Mouse (Mus musculus) midbrain, embryonic 16.5 days (tissue): Measurements from ENCODE around the gene Rassf2. TPM values are rescaled to one million over a fixed set of nuclear protein-coding genes. Genes with fewer than 3 reads are reported as not detected.

Experiments
- ATAC-seq: fragments of 200-750 bp; cut with Nextera tagmentation; 2 replicates; pipeline ENCODE4 v1.8.0; 2017; ENCODE audit warnings: moderate TSS enrichment
- H3K27ac ChIP-seq: fragments of 300-500 bp; sonication (generic); 2 replicates; pipeline ENCODE4 v1.5.1; 2014; ENCODE audit warnings: mild to moderate bottlenecking, low read length, mixed read lengths
- H3K27me3 ChIP-seq: fragments of 300-500 bp; sonication (generic); 2 replicates; pipeline ENCODE4 v1.6.1; 2014; ENCODE audit warnings: low read depth, low read length, mixed read lengths; ENCODE audit not compliant: control insufficient read depth, insufficient read depth
- H3K36me3 ChIP-seq: fragments of 300-500 bp; sonication (generic); 2 replicates; pipeline ENCODE4 v1.6.1; 2014; ENCODE audit warnings: mild to moderate bottlenecking, low read length, moderate library complexity, mixed read lengths; ENCODE audit not compliant: control insufficient read depth, insufficient read depth
- H3K4me1 ChIP-seq: fragments of 300-500 bp; sonication (generic); 2 replicates; pipeline ENCODE4 v1.6.1; 2014; ENCODE audit warnings: mild to moderate bottlenecking, low read length, mixed read lengths; ENCODE audit not compliant: control insufficient read depth, insufficient read depth
- H3K4me2 ChIP-seq: fragments of 300-500 bp; sonication (generic); 2 replicates; pipeline ENCODE4 v1.6.1; 2014; ENCODE audit warnings: mild to moderate bottlenecking, low read length, mixed read lengths
- H3K4me3 ChIP-seq: fragments of 300-500 bp; sonication (generic); 2 replicates; pipeline ENCODE4 v1.5.1; 2014; ENCODE audit warnings: low read depth, mild to moderate bottlenecking, low read length, moderate library complexity, mixed read lengths
- H3K9ac ChIP-seq: fragments of 300-500 bp; sonication (generic); 2 replicates; pipeline ENCODE4 v1.6.1; 2014; ENCODE audit warnings: low read depth, low read length, mixed read lengths
- H3K9me3 ChIP-seq: fragments of 300-500 bp; sonication (generic); replicated peaks from 2 replicates; pipeline ENCODE4 v1.6.1; 2014; ENCODE audit warnings: mild to moderate bottlenecking, low read length, mixed read lengths; ENCODE audit not compliant: control insufficient read depth, poor library complexity, severe bottlenecking
- WGBS: fragments of 180-500 bp; shearing (Covaris S2); extraction: QIAGEN DNeasy Blood & Tissue Kit; methylation state at CpG from one replicate; pipeline ENCODE4 v1.1.7; 2014; 5-methylcytosine and 5-hydroxymethylcytosine counted together
- polyA plus RNA-seq: library from polyadenylated mRNA; unstranded; fragments of >200 nt; fragmentation: Nextera tagmentation; extraction: Ambion mirVana; gene quantifications from 2 replicates; pipeline ENCODE4 v1.2.1, GENCODE M21; 2015

The Rassf2 gene
- polyA plus RNA-seq, 1 experiment from 2014 or later, result 28.9 TPM

DNA sequence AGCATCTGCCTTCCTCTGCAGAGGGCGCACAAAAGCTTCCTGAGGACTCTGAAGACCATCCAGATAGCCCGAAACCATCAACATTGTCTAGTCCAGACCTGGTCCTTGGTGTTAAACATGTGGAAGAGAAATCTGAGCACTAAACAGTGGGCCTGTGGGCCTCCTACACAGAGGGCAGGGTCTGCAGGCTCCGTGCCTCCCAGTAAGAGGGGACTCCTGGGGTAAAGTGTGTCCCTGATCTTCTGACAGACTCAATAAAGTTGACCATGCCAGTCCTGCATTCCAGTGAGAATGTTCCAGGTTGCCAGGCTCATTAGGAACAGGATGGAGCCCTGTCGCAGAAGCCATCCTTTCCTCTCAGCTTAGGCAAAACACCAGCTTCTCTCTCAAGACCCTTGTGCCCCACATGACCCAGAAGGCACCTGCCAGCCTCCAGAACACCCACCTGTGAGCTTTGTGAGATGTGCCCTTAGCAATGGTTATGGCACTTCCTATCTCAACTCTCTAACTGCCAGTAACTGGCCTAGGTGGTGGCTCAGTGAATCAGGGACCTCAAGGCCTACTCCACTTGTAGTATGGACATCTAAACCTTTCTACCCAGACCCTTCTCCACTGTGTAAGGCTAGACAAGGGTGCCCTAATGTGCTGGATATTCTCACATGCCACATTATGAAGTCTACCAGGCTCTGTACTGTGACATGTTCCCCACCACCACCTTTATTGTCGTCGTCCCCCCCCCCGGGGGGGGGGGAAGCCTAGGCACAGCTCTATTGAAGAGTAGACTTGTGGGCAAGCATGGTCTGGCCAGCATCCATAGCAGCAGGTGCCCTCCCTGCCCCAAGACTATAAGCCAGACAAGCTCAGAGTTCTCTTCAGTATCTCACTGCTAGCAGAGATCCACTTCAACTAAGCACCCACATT, 73.5 kb downstream of the Rassf2 start:
- H3K9ac ChIP-seq, result no peak overlapping the region
- no peak for ATAC-seq
- peaks cover 16% of the 10 kb centered on the region for H3K27me3 ChIP-seq
- WGBS, result 84% methylated on average over 7 of the region's 7 CpGs
- H3K4me1 ChIP-seq, result peaks cover 4% of the 10 kb centered on the region; the same call in 1 of the 2 replicates
- no peak overlapping the region for H3K4me2 ChIP-seq
- no peaks in the 10 kb centered on the region for H3K36me3 ChIP-seq
- H3K9me3 ChIP-seq, result no peaks in the 10 kb centered on the region
- H3K4me3 ChIP-seq, result no peak overlapping the region
- H3K27ac ChIP-seq, result no peak overlapping the region

DNA sequence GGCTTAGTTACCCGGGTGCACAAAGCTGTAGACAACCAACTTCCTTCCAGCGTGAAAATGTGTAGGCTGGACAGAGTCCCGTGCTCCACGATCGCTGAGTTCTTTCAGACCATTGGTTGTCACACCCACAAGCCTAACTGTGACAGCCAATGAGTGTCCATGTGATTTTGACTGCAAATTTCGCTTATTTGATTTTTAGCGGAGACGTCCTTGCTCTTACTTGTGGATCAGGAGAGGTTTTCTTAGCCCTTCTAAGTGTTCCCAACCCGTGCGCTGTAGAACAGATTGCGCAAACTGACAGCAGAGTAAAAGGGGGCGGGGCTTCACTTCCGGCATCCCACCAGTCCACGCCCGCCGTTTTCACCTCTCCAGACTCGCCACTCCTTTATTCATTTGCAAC, 74.8 kb downstream of the Rassf2 start:
- ATAC-seq, result peak; percentile 81
- Histone ChIP-seq H3K9ac (peak overlapping the region; percentile 8; the same call in 1 of the 2 replicates), H3K4me1 (peaks cover 4% of the 10 kb centered on the region; the same call in 1 of the 2 replicates), H3K4me3 (peak overlapping the region; percentile 41), H3K27me3 (peaks cover 16% of the 10 kb centered on the region), H3K27ac (no peak overlapping the region), H3K9me3 (no peaks in the 10 kb centered on the region), H3K4me2 (peak overlapping the region; percentile 75), H3K36me3 (no peaks in the 10 kb centered on the region)
- 2% methylated on average over 17 of the region's 17 CpGs for WGBS

DNA sequence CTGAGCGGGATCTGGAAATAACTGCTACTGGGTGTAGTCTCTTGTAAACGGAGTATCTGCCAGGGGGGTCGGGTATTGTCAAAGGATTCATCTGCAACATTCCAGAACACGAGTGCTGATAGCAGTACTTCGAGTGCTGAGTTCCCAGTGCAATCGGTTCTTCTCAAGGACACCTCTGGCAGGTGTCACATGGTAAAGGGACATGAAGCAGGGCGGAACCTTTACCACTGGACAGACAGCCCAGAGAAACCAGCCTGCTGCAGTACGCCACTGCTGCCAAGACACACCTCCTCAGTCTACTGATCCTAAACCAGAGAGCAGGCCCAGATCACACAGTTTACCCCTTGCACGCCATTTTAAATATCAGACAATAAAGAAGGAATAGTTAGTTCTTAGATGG, 75.2 kb downstream of the Rassf2 start:
- Histone ChIP-seq H3K4me2 (peak overlapping the region; percentile 75), H3K9ac (no peak overlapping the region), H3K36me3 (no peaks in the 10 kb centered on the region), H3K9me3 (no peaks in the 10 kb centered on the region), H3K4me3 (peak overlapping the region; percentile 41), H3K27me3 (peaks cover 16% of the 10 kb centered on the region), H3K4me1 (peaks cover 4% of the 10 kb centered on the region; the same call in 1 of the 2 replicates), H3K27ac (no peak overlapping the region)
- peak; percentile 25 for ATAC-seq
- WGBS, result 62% methylated on average over 9 of the region's 9 CpGs

DNA sequence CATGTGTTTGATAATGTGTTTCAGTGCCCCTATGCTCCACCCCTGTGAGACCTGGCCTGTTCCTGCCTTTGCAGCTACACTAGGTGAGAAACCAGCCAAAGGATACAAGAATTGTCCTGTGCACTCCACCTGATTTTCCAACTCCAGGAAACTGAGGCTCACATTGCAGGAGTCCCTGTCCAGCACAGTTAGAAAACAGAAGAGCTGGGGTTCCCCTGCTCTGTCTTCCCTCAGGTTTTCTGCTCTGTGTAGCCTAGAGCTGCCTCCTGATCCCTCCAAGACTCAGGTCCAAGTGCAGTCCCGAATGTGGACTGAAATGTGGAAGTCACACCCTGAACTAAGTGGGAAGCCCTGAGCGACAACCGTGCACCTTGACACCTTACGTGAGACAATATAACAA, 76.3 kb downstream of the Rassf2 start:
- Histone ChIP-seq H3K9ac (no peak overlapping the region), H3K36me3 (no peaks in the 10 kb centered on the region), H3K9me3 (no peaks in the 10 kb centered on the region), H3K4me3 (no peak overlapping the region), H3K27me3 (peaks cover 16% of the 10 kb centered on the region), H3K27ac (no peak overlapping the region), H3K4me1 (peaks cover 4% of the 10 kb centered on the region; the same call in 1 of the 2 replicates), H3K4me2 (peak overlapping the region; percentile 45; the same call in 1 of the 2 replicates)
- no peak for ATAC-seq
- WGBS, result 92% methylated on average over 4 of the region's 4 CpGs

DNA sequence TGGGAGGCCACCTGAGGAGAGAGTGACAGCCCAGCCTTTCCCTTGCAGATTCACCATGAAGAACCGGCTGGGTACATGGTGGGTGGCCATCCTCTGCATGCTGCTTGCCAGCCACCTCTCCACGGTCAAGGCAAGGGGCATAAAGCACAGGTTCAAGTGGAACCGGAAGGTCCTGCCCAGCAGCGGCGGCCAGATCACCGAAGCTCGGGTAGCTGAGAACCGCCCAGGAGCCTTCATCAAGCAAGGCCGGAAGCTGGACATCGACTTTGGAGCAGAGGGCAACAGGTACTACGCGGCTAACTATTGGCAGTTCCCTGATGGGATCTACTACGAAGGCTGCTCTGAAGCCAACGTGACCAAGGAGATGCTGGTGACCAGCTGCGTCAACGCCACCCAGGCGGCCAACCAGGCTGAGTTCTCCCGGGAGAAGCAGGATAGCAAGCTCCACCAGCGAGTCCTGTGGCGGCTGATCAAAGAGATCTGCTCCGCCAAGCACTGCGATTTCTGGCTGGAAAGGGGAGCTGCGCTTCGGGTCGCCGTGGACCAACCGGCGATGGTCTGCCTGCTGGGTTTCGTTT, 77.0 kb downstream of the Rassf2 start:
- no peaks in the 10 kb centered on the region for H3K36me3 ChIP-seq
- H3K27me3 ChIP-seq, result peaks cover 16% of the 10 kb centered on the region
- peaks cover 4% of the 10 kb centered on the region; the same call in 1 of the 2 replicates for H3K4me1 ChIP-seq
- H3K27ac ChIP-seq, result no peak overlapping the region
- H3K4me2 ChIP-seq, result peak overlapping the region; percentile 45
- ATAC-seq, result no peak; the same call in 1 of the 2 replicates
- peak overlapping the region; percentile 26 for H3K4me3 ChIP-seq
- no peaks in the 10 kb centered on the region for H3K9me3 ChIP-seq
- WGBS, result 18% methylated on average over 29 of the region's 29 CpGs
- H3K9ac ChIP-seq, result no peak overlapping the region; the same call in 1 of the 2 replicates

DNA sequence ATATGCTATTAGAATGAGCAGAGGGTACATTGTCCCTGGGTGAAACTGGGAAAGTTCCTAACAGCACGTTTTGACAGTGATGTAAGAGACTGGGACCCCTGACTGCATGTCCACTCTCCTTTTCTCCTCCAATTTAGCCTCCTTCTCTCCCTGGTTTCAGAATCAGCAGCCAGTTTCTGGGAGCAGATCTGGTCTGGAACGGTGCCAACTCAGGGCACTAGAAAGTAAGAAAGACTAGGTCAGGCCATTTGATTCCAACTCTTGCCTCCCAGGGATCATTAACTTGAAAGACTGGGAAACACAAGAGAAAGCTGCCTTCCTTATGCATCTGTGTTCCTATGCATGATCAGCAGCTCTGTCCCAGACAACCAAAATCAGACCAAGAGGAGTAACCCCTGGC, 77.6 kb downstream of the Rassf2 start:
- Histone ChIP-seq H3K4me3 (no peak overlapping the region), H3K9me3 (no peaks in the 10 kb centered on the region), H3K27ac (no peak overlapping the region), H3K36me3 (no peaks in the 10 kb centered on the region), H3K9ac (no peak overlapping the region), H3K4me1 (peaks cover 4% of the 10 kb centered on the region; the same call in 1 of the 2 replicates), H3K4me2 (no peak overlapping the region), H3K27me3 (peaks cover 16% of the 10 kb centered on the region)
- ATAC-seq, result no peak
- WGBS, result 59% methylated on average over 2 of the region's 2 CpGs

DNA sequence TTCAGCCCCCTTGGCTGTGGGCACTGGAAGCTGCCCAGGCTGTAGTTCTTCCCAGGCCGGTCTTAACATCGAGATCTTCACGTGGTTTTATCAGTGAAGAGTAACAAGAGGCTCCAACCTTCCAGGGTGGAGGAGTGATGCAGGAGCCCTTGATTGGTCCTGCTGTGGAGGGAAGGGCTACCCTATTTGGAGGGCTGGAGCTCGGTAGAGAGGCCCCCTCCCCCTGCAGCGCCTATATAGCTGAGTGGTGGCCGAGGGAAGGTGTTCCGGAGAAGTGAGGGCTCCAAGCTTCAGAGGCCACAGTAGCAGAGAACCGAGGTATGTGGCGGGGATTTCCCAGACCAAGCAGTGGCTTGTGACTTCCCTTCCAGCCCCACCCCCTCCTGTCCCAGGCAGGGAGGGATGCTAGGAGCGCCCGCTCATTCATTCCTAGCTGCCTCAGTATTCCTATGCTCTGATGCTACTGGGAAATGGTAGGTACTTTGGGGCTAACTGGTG, 79.4 kb downstream of the Rassf2 start, which contains the start of gene Prnd:
Gene Prnd (plus strand): TSS at position 264 of the 498 bp plus-strand sequence.
- Histone ChIP-seq H3K36me3 (no peaks in the 10 kb centered on the region), H3K9ac (peak within 1 kb of the TSS; percentile 25; the same call in 1 of the 2 replicates), H3K4me2 (no peak within 1 kb of the TSS), H3K9me3 (no peaks in the 10 kb centered on the region), H3K4me1 (peaks cover 4% of the 10 kb centered on the region; the same call in 1 of the 2 replicates), H3K27me3 (peaks cover 16% of the 10 kb centered on the region), H3K4me3 (no peak within 1 kb of the TSS), H3K27ac (no peak within 1 kb of the TSS)
- ATAC-seq, result 0 out of 2 replicates have a peak, but pooled peaks have one; percentile 25
- WGBS, result 19% methylated on average over 11 of the region's 11 CpGs

DNA sequence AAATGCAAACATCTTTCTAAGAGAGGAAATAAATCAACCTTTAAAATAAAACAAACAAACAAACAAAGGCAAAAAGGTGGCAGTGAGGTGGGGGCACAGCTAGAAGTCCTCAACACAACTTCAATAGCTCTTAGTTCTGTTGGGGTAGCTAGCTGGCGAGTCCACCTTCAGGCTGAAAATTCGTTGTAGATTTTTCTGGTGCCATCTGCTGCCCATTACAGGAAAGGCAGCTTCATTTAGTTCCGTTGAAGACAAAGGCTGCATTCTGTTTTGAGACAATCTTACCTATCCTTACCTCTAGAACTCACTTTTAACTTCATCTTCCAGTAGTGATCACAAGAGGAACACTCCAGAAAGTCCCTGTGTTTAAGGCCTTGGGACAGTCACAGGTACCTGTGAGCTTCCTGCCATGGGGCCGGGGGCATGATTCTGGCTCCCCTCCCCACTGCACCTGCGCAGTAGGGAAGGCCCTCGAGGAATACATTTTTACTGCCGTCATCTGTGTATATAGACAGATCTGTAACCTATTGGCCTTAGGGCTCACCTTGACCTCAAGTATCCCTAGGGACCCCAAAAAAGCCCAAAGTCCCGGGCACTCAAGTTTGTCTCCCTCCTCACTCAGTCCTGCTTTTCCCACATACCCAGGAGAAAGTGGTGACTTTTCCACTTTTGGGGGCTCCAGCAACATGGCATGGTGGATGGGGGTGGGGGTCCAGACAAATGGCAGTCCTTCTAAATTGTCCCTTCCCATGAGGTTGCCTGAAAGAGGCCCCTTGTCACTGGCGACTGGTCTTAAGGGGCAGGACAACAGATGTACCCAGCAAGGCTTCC, 80.1 kb downstream of the Rassf2 start:
- H3K9ac ChIP-seq, result peak overlapping the region; percentile 25; the same call in 1 of the 2 replicates
- no peaks in the 10 kb centered on the region for H3K36me3 ChIP-seq
- no peak overlapping the region for H3K4me3 ChIP-seq
- peaks cover 16% of the 10 kb centered on the region for H3K27me3 ChIP-seq
- peaks cover 4% of the 10 kb centered on the region; the same call in 1 of the 2 replicates for H3K4me1 ChIP-seq
- H3K27ac ChIP-seq, result no peak overlapping the region
- no peaks in the 10 kb centered on the region for H3K9me3 ChIP-seq
- no peak overlapping the region for H3K4me2 ChIP-seq
- ATAC-seq, result peak; percentile 30; the same call in 1 of the 2 replicates
- WGBS, result 51% methylated on average over 9 of the region's 9 CpGs
